Mouse (Mus musculus): Measurements from ENCODE around the gene Pin1. TPM values are rescaled to one million over a fixed set of nuclear protein-coding genes. Genes with fewer than 3 reads are reported as not detected.

Pin1 gene
- total RNA-seq (2012; rRNA removed), result 58.6 and 66.6 TPM in 2 replicates

- DNase-seq (ENCODE audit: low read depth, low spot score), result peak; percentile 98
- no peak for TF ChIP-seq ZNF384 (IDR thresholded peaks at IDR 0.05; ENCODE audit: low read depth, low read length)
- peak; percentile 80 for TF ChIP-seq CHD2 (IDR thresholded peaks at IDR 0.05; ENCODE audit: low read depth, low read length)
- TF ChIP-seq HCFC1 (IDR thresholded peaks at IDR 0.05; ENCODE audit: borderline replicate concordance, insufficient read depth, low read length), result no peak
- peaks cover 2 to 8% of the 10 kb centered on the region in 2 experiments; a peak in 2 of 4 replicates for H3K4me1 ChIP-seq (ENCODE audit: control insufficient read depth in 2 of 2, insufficient read depth in 2 of 2, low read length in 2 of 2, poor library complexity in 1 of 2)
- peak within 1 kb of the TSS; percentile 84 to 91 for H3K4me3 ChIP-seq (ENCODE audit: insufficient read depth in 1 of 2, low read depth in 1 of 2, low read length in 2 of 2, poor library complexity in 1 of 2, severe bottlenecking in 1 of 2)
- peak within 1 kb of the TSS; percentile 98 for H3K9ac ChIP-seq (ENCODE audit: insufficient read depth, low read depth, low read length, poor library complexity, severe bottlenecking)
- in situ Hi-C loops (cut with MboI; ENCODE audit: low sequenced_read_pairs in 2 of 2, unreplicated experiment in 2 of 2), result no loop called here
- H3K9me3 ChIP-seq (ENCODE audit: control insufficient read depth, insufficient read depth, low read depth, low read length), result no peaks in the 10 kb centered on the region
- peaks cover 25% of the 10 kb centered on the region for H3K36me3 ChIP-seq (ENCODE audit: control insufficient read depth, insufficient read depth, low read length, poor library complexity, severe bottlenecking)
- peak within 1 kb of the TSS; percentile 4; the same call in 1 of the 2 replicates for H3K27ac ChIP-seq (ENCODE audit: insufficient read depth, low read depth, low read length, poor library complexity, severe bottlenecking)
Observed at GRCm38 (mm10) chr9:20651602-20652259, at the start of gene Pin1. Pin1 (plus strand) TSS chr9:20652095.

GRCm38 (mm10) chr9:20606269-20606668 lies 45.6 kb upstream of the Pin1 start:
- in situ Hi-C loops (cut with MboI; ENCODE audit: low sequenced_read_pairs in 2 of 2, unreplicated experiment in 2 of 2), result no loop called here
- H3K9ac ChIP-seq (ENCODE audit: insufficient read depth, low read depth, low read length, poor library complexity, severe bottlenecking), result peak overlapping the region; percentile 2; the same call in 1 of the 2 replicates
- TF ChIP-seq CHD2 (IDR thresholded peaks at IDR 0.05; ENCODE audit: low read depth, low read length) (no peak), ZNF384 (IDR thresholded peaks at IDR 0.05; ENCODE audit: low read depth, low read length) (no peak), MAFK (IDR thresholded peaks at IDR 0.05; ENCODE audit: insufficient read depth, low read depth, low read length) (no peak)
- H3K9me3 ChIP-seq (ENCODE audit: control insufficient read depth, insufficient read depth, low read depth, low read length), result no peaks in the 10 kb centered on the region
- H3K36me3 ChIP-seq (ENCODE audit: control insufficient read depth, insufficient read depth, low read length, poor library complexity, severe bottlenecking), result no peaks in the 10 kb centered on the region
- H3K4me1 ChIP-seq (ENCODE audit: control insufficient read depth in 2 of 2, insufficient read depth in 2 of 2, low read length in 2 of 2, poor library complexity in 1 of 2), result peaks cover 0 to 4% of the 10 kb centered on the region in 2 experiments; a peak in 1 of 4 replicates
- no peak overlapping the region for H3K27ac ChIP-seq (ENCODE audit: insufficient read depth, low read depth, low read length, poor library complexity, severe bottlenecking)
- DNase-seq (ENCODE audit: low read depth, low spot score), result no peak
- peak overlapping the region in 1 of 2 experiments; percentile 98; a peak in 1 of 4 replicates for H3K4me3 ChIP-seq (ENCODE audit: insufficient read depth in 1 of 2, low read depth in 1 of 2, low read length in 2 of 2, poor library complexity in 1 of 2, severe bottlenecking in 1 of 2)

- H3K4me3 ChIP-seq (ENCODE audit: insufficient read depth in 1 of 2, low read depth in 1 of 2, low read length in 2 of 2, poor library complexity in 1 of 2, severe bottlenecking in 1 of 2), result peak overlapping the region; percentile 98 to 99
- H3K36me3 ChIP-seq (ENCODE audit: control insufficient read depth, insufficient read depth, low read length, poor library complexity, severe bottlenecking), result no peaks in the 10 kb centered on the region
- in situ Hi-C loops (cut with MboI; ENCODE audit: low sequenced_read_pairs in 2 of 2, unreplicated experiment in 2 of 2), result no loop called here
- H3K4me1 ChIP-seq (ENCODE audit: control insufficient read depth in 2 of 2, insufficient read depth in 2 of 2, low read length in 2 of 2, poor library complexity in 1 of 2), result peaks cover 0 to 4% of the 10 kb centered on the region in 2 experiments; a peak in 1 of 4 replicates
- DNase-seq (ENCODE audit: low read depth, low spot score), result peak; percentile 81
- no peak for TF ChIP-seq ZC3H11A (IDR thresholded peaks at IDR 0.05; ENCODE audit: borderline replicate concordance, low read depth, low read length)
- TF ChIP-seq HCFC1 (IDR thresholded peaks at IDR 0.05; ENCODE audit: borderline replicate concordance, insufficient read depth, low read length), result 0 out of 2 replicates have a peak, but pooled peaks have one; percentile 31
- TF ChIP-seq MAFK (IDR thresholded peaks at IDR 0.05; ENCODE audit: insufficient read depth, low read depth, low read length), result 0 out of 2 replicates have a peak, but pooled peaks have one; percentile 42
- TF ChIP-seq CHD2 (IDR thresholded peaks at IDR 0.05; ENCODE audit: low read depth, low read length), result no peak
- no peak for TF ChIP-seq ZNF384 (IDR thresholded peaks at IDR 0.05; ENCODE audit: low read depth, low read length)
- peak overlapping the region; percentile 92 for H3K27ac ChIP-seq (ENCODE audit: insufficient read depth, low read depth, low read length, poor library complexity, severe bottlenecking)
- H3K9ac ChIP-seq (ENCODE audit: insufficient read depth, low read depth, low read length, poor library complexity, severe bottlenecking), result peak overlapping the region; percentile 99
- no peaks in the 10 kb centered on the region for H3K9me3 ChIP-seq (ENCODE audit: control insufficient read depth, insufficient read depth, low read depth, low read length)
Observed at GRCm38 (mm10) chr9:20607100-20607974, 44.6 kb upstream of the Pin1 start.

- in situ Hi-C loops (cut with MboI; ENCODE audit: low sequenced_read_pairs in 2 of 2, unreplicated experiment in 2 of 2), result no loop called here
- no peaks in the 10 kb centered on the region for H3K36me3 ChIP-seq (ENCODE audit: control insufficient read depth, insufficient read depth, low read length, poor library complexity, severe bottlenecking)
- no peaks in the 10 kb centered on the region for H3K9me3 ChIP-seq (ENCODE audit: control insufficient read depth, insufficient read depth, low read depth, low read length)
- H3K4me1 ChIP-seq (ENCODE audit: control insufficient read depth in 2 of 2, insufficient read depth in 2 of 2, low read length in 2 of 2, poor library complexity in 1 of 2), result peaks cover 0 to 3% of the 10 kb centered on the region in 2 experiments; a peak in 1 of 4 replicates
- no peak overlapping the region for H3K4me3 ChIP-seq (ENCODE audit: insufficient read depth in 1 of 2, low read depth in 1 of 2, low read length in 2 of 2, poor library complexity in 1 of 2, severe bottlenecking in 1 of 2)
- DNase-seq (ENCODE audit: low read depth, low spot score), result no peak
- no peak overlapping the region for H3K27ac ChIP-seq (ENCODE audit: insufficient read depth, low read depth, low read length, poor library complexity, severe bottlenecking)
- TF ChIP-seq MAFK (IDR thresholded peaks at IDR 0.05; ENCODE audit: insufficient read depth, low read depth, low read length) (no peak), HCFC1 (IDR thresholded peaks at IDR 0.05; ENCODE audit: borderline replicate concordance, insufficient read depth, low read length) (no peak), ZNF384 (IDR thresholded peaks at IDR 0.05; ENCODE audit: low read depth, low read length) (no peak), CHD2 (IDR thresholded peaks at IDR 0.05; ENCODE audit: low read depth, low read length) (no peak), ZC3H11A (IDR thresholded peaks at IDR 0.05; ENCODE audit: borderline replicate concordance, low read depth, low read length) (no peak)
- H3K9ac ChIP-seq (ENCODE audit: insufficient read depth, low read depth, low read length, poor library complexity, severe bottlenecking), result no peak overlapping the region
Observed at GRCm38 (mm10) chr9:20609831-20610464, 41.9 kb upstream of the Pin1 start.

All from ES-E14 (cell line).